ENCODE assay signal across 8 mouse cellular contexts in genomic region chr17:23193441-23193840, GRCm38 (mm10). TPM values are rescaled to one million over a fixed set of nuclear protein-coding genes. Genes with fewer than 3 reads are reported as not detected.
DNase-seq lines count a peak whose midpoint lies in the region; ATAC-seq and TF ChIP-seq lines count a peak whose summit lies in the region.

No protein-coding gene starts in this region.

- 0 out of 2 replicates have a peak, but pooled peaks cover 2% of the 10 kb centered on the region for H3K79me2 ChIP-seq in CH12.LX (replicated peaks; ENCODE audit: control insufficient read depth, extremely low read depth, insufficient read depth, poor library complexity, severe bottlenecking)

- peak overlapping the region; percentile 92 for H3K4me2 ChIP-seq in CH12.LX (ENCODE audit: insufficient read depth, low read depth, poor library complexity, severe bottlenecking)
- H3K4me2 ChIP-seq in heart, embryonic 14.5 days (ENCODE audit: low read length) = peak overlapping the region; percentile 75
- H3K4me2 ChIP-seq in liver, embryonic 16.5 days (ENCODE audit: low read depth, low read length) = peak overlapping the region; percentile 81
- peak overlapping the region; percentile 67 for H3K4me2 ChIP-seq in neural tube, embryonic 12.5 days (replicated peaks)

- no peaks in the 10 kb centered on the region for H3K9me3 ChIP-seq in CH12.LX (replicated peaks; ENCODE audit: low read length)
- H3K9me3 ChIP-seq in erythroblast, embryonic 14.5 days (ENCODE audit: control insufficient read depth, low read length) = no peaks in the 10 kb centered on the region
- H3K9me3 ChIP-seq in heart, embryonic 14.5 days (ENCODE audit: control insufficient read depth, low read length) = no peaks in the 10 kb centered on the region
- no peaks in the 10 kb centered on the region for H3K9me3 ChIP-seq in liver, embryonic 16.5 days (replicated peaks; ENCODE audit: control insufficient read depth, low read length)
- H3K9me3 ChIP-seq in neural tube, embryonic 12.5 days = no peaks in the 10 kb centered on the region

- H3K27ac ChIP-seq in CH12.LX (ENCODE audit: insufficient read depth, low read depth) = no peak overlapping the region
- peak overlapping the region in 1 of 2 experiments; percentile 51; a peak in 1 of 4 replicates for H3K27ac ChIP-seq in heart, embryonic 14.5 days (replicated peaks in 1 of 2; ENCODE audit: control insufficient read depth in 1 of 2, insufficient read depth in 1 of 2, low read depth in 2 of 2, low read length in 2 of 2)
- no peak overlapping the region for H3K27ac ChIP-seq in liver, embryonic 16.5 days (ENCODE audit: low read length)
- H3K27ac ChIP-seq in neural tube, embryonic 12.5 days = no peak overlapping the region

- DNase-seq in CH12.LX (ENCODE audit: extremely low read depth) = peak; percentile 61
- peak; percentile 75 for DNase-seq in brain, embryonic 14.5 days (ENCODE audit: low read depth)
- DNase-seq in kidney, postnatal 10 days = peak; percentile 70
- peak; percentile 55 for DNase-seq in testis, postnatal 10 days (ENCODE audit: low spot score)

- TF ChIP-seq EP300 in CH12.LX (IDR thresholded peaks at IDR 0.05; ENCODE audit: low read length) = no peak

- H3K36me3 ChIP-seq in CH12.LX (replicated peaks in 1 of 2; ENCODE audit: control insufficient read depth in 1 of 2, insufficient read depth in 1 of 2, low read length in 1 of 2) = peaks cover 2 to 6% of the 10 kb centered on the region in 2 experiments
- H3K36me3 ChIP-seq in erythroblast, embryonic 14.5 days (ENCODE audit: control insufficient read depth) = no peaks in the 10 kb centered on the region
- H3K36me3 ChIP-seq in heart, embryonic 14.5 days (ENCODE audit: control insufficient read depth, insufficient read depth, low read length) = peaks cover 9% of the 10 kb centered on the region
- H3K36me3 ChIP-seq in liver, embryonic 16.5 days (ENCODE audit: control insufficient read depth, insufficient read depth) = no peaks in the 10 kb centered on the region
- peaks cover 6% of the 10 kb centered on the region; the same call in 1 of the 2 replicates for H3K36me3 ChIP-seq in neural tube, embryonic 12.5 days

- peak; percentile 89 for ATAC-seq in heart, embryonic 14.5 days (ENCODE audit: insufficient number of reproducible peaks, insufficient read depth, low FRiP score, low read depth)
- ATAC-seq in liver, embryonic 16.5 days (ENCODE audit: low read depth) = peak; percentile 84
- ATAC-seq in neural tube, embryonic 12.5 days (ENCODE audit: low FRiP score, low read depth) = peak; percentile 95

- in situ Hi-C loops in CH12.LX (cut with MboI; ENCODE audit: low pct_ligation_motif_present, low pct_unique_long_range_greater_than_20kb, low sequenced_read_pairs) = loop anchor here (25.0 kb wide), 1 partner anchor 331 kb away; the partner anchor contains the start of gene Zfp945

- peak overlapping the region; percentile 54 to 87 (median 57) for H3K4me3 ChIP-seq in CH12.LX (replicated peaks in 1 of 3; ENCODE audit: low read depth in 2 of 3, low read length in 2 of 3, poor library complexity in 1 of 3)
- peak overlapping the region; percentile 72 for H3K4me3 ChIP-seq in erythroblast, embryonic 14.5 days (replicated peaks)
- peak overlapping the region; percentile 50 to 82 for H3K4me3 ChIP-seq in heart, embryonic 14.5 days (ENCODE audit: control insufficient read depth in 1 of 2, insufficient read depth in 1 of 2, low read depth in 1 of 2, low read length in 2 of 2)
- H3K4me3 ChIP-seq in liver, embryonic 16.5 days (ENCODE audit: low read depth, low read length) = peak overlapping the region; percentile 73
- peak overlapping the region; percentile 44 for H3K4me3 ChIP-seq in neural tube, embryonic 12.5 days

- H3K9ac ChIP-seq in CH12.LX (ENCODE audit: insufficient read depth, low read depth) = peak overlapping the region; percentile 57
- H3K9ac ChIP-seq in heart, embryonic 14.5 days (ENCODE audit: low read length) = peak overlapping the region; percentile 71
- peak overlapping the region; percentile 52 for H3K9ac ChIP-seq in liver, embryonic 16.5 days (ENCODE audit: low read depth, low read length)
- H3K9ac ChIP-seq in neural tube, embryonic 12.5 days = peak overlapping the region; percentile 55

- under 1% methylated on average over 11 of the region's 11 CpGs for WGBS in heart, embryonic 14.5 days
- 0% methylated on average over 11 of the region's 11 CpGs for WGBS in liver, embryonic 16.5 days (ENCODE audit: insufficient replicate concordance)
- WGBS in neural tube, embryonic 12.5 days = 2% methylated on average over 11 of the region's 11 CpGs

- no peak for TF ChIP-seq CTCF in CH12.LX (conservative IDR thresholded peaks at IDR 0.05 in 1 of 2, IDR thresholded peaks at IDR 0.05 in 1 of 2; ENCODE audit: low read depth in 2 of 2, low read length in 2 of 2)
- no peak for TF ChIP-seq CTCF in brain, embryonic 14.5 days (IDR thresholded peaks at IDR 0.05; ENCODE audit: borderline replicate concordance, extremely low read depth, insufficient read depth, insufficient read length)

- dilution Hi-C loops in CH12.LX (cut with MboI; ENCODE audit: extremely low pct_ligation_motif_present, extremely low pct_unique_long_range_greater_than_20kb, low sequenced_read_pairs) = no loop called here

- H3K27me3 ChIP-seq in CH12.LX (replicated peaks) = no peaks in the 10 kb centered on the region
- peaks cover 6% of the 10 kb centered on the region for H3K27me3 ChIP-seq in erythroblast, embryonic 14.5 days (ENCODE audit: control insufficient read depth)
- H3K27me3 ChIP-seq in heart, embryonic 14.5 days (ENCODE audit: control insufficient read depth, insufficient read depth, low read length) = no peaks in the 10 kb centered on the region
- no peaks in the 10 kb centered on the region for H3K27me3 ChIP-seq in liver, embryonic 16.5 days (ENCODE audit: control insufficient read depth, insufficient read depth, low read depth, low read length)
- no peaks in the 10 kb centered on the region for H3K27me3 ChIP-seq in neural tube, embryonic 12.5 days (replicated peaks)

- TF ChIP-seq RAD21 in CH12.LX (IDR thresholded peaks at IDR 0.05; ENCODE audit: low read depth, low read length) = no peak

- TF ChIP-seq POLR2A in CH12.LX (IDR thresholded peaks at IDR 0.05; ENCODE audit: low read depth, low read length) = no peak
- TF ChIP-seq POLR2A in brain, embryonic 14.5 days (IDR thresholded peaks at IDR 0.05; ENCODE audit: borderline replicate concordance, extremely low read depth, insufficient read depth, insufficient read length, poor library complexity, severe bottlenecking) = no peak

- H3K4me1 ChIP-seq in CH12.LX (ENCODE audit: control insufficient read depth in 1 of 2, insufficient read depth in 2 of 2) = peaks cover 0 to 14% of the 10 kb centered on the region in 2 experiments; a peak in 2 of 4 replicates
- peaks cover 13% of the 10 kb centered on the region for H3K4me1 ChIP-seq in erythroblast, embryonic 14.5 days (ENCODE audit: control insufficient read depth)
- peaks cover 0 to 4% of the 10 kb centered on the region in 2 experiments; a peak in 3 of 4 replicates for H3K4me1 ChIP-seq in heart, embryonic 14.5 days (ENCODE audit: control insufficient read depth in 2 of 2, insufficient read depth in 2 of 2, low read length in 2 of 2)
- peaks cover 7% of the 10 kb centered on the region for H3K4me1 ChIP-seq in liver, embryonic 16.5 days (ENCODE audit: control insufficient read depth, low read depth, low read length)
- peaks cover 5% of the 10 kb centered on the region; the same call in 1 of the 2 replicates for H3K4me1 ChIP-seq in neural tube, embryonic 12.5 days

TF ChIP-seq in CH12.LX, 34 proteins besides CTCF, POLR2A, EP300 and RAD21:
- TF ChIP-seq ZNF384 (IDR thresholded peaks at IDR 0.05; ENCODE audit: low read depth, low read length) = peak; percentile 80
- TF ChIP-seq RCOR1 (conservative IDR thresholded peaks at IDR 0.05; ENCODE audit: low read depth, low read length) = no peak
- TF ChIP-seq SIN3A (IDR thresholded peaks at IDR 0.05; ENCODE audit: low read length) = peak; percentile 75
- no peak for TF ChIP-seq MAZ (IDR thresholded peaks at IDR 0.05; ENCODE audit: low read depth, low read length)
- TF ChIP-seq HCFC1 (IDR thresholded peaks at IDR 0.05; ENCODE audit: low read depth, low read length) = no peak
- no peak for TF ChIP-seq NRF1 (IDR thresholded peaks at IDR 0.05; ENCODE audit: low read depth, low read length)
- TF ChIP-seq CHD2 (IDR thresholded peaks at IDR 0.05; ENCODE audit: low read length) = no peak
- no peak for TF ChIP-seq JUN (IDR thresholded peaks at IDR 0.05; ENCODE audit: insufficient read depth, low read depth, low read length)
- TF ChIP-seq BHLHE40 (IDR thresholded peaks at IDR 0.05; ENCODE audit: low read depth, low read length) = no peak
- no peak for TF ChIP-seq UBTF (IDR thresholded peaks at IDR 0.05; ENCODE audit: low read depth, low read length)
- TF ChIP-seq GABPA (IDR thresholded peaks at IDR 0.05; ENCODE audit: insufficient replicate concordance, low read depth, low read length) = no peak
- peak; percentile 54; the same call in 1 of the 2 replicates for TF ChIP-seq MXI1 (IDR thresholded peaks at IDR 0.05; ENCODE audit: low read depth, low read length)
- TF ChIP-seq MAX (IDR thresholded peaks at IDR 0.05; ENCODE audit: low read length) = no peak
- no peak for TF ChIP-seq TBP (conservative IDR thresholded peaks at IDR 0.05; ENCODE audit: low read depth, low read length)
- no peak for TF ChIP-seq NELFE (IDR thresholded peaks at IDR 0.05; ENCODE audit: low read depth, low read length)
- TF ChIP-seq CHD1 (IDR thresholded peaks at IDR 0.05; ENCODE audit: low read depth, low read length) = no peak
- no peak for TF ChIP-seq SMC3 (IDR thresholded peaks at IDR 0.05; ENCODE audit: low read depth, low read length)
- TF ChIP-seq PAX5 (IDR thresholded peaks at IDR 0.05; ENCODE audit: low read length) = no peak
- no peak for TF ChIP-seq MEF2A (IDR thresholded peaks at IDR 0.05; ENCODE audit: borderline replicate concordance, low read depth, low read length)
- no peak for TF ChIP-seq USF2 (conservative IDR thresholded peaks at IDR 0.05; ENCODE audit: low read depth, low read length)
TF ChIP-seq in CH12.LX: peak in this region for 3.

RNA-seq across cellular contexts. Expression of gene Zfp40, which starts 0.4 kb away (rescaled TPM):
- total RNA-seq in CH12.LX (2012; rRNA removed) (3.3 and 4.7 TPM in 2 replicates), CH12.LX (2014; rRNA removed) (7.0 and 8.3 TPM in 2 replicates)
- 4.2 and 4.4 TPM in 2 replicates for polyA plus RNA-seq in CH12.LX (2012; ENCODE audit: insufficient read length, low read depth)
- polyA plus RNA-seq in brain, embryonic 14.5 days (2012; rRNA removed) = 17.1 and 18.0 TPM in 2 replicates
- 0.01 and 0.02 TPM in 2 replicates for polyA plus RNA-seq in erythroblast, embryonic 14.5 days (2012)
- 9.5 and 10.2 TPM in 2 replicates for polyA plus RNA-seq in heart, embryonic 14.5 days (2014; fragmentation: Nextera tagmentation; extraction: Ambion mirVana)
- 1.4 and 1.5 TPM in 2 replicates for polyA plus RNA-seq in liver, embryonic 16.5 days (2015; fragmentation: Nextera tagmentation; extraction: Ambion mirVana)
- 16.2 and 21.2 TPM in 2 replicates for polyA plus RNA-seq in neural tube, embryonic 12.5 days (2016; fragmentation: Nextera tagmentation; extraction: Ambion mirVana)
